Mouse (Mus musculus) ES-E14 (cell line): Measurements from ENCODE around the gene Gpr107. TPM values are rescaled to one million over a fixed set of nuclear protein-coding genes. Genes with fewer than 3 reads are reported as not detected.
A peak's percentile ranks its signal among the peaks of the same experiment; 100 is the strongest.

Experiments used
- DNase-seq: peaks from one replicate; pipeline ENCODE4 v3.0.0-alpha.2; 2013; ENCODE audit warnings: low read depth, low spot score
- H3K27ac ChIP-seq: 2 replicates; pipeline ENCODE4 v1.5.1; 2012; ENCODE audit warnings: low read depth, mild to moderate bottlenecking, low read length, moderate library complexity, mixed read lengths; ENCODE audit not compliant: poor library complexity, insufficient read depth, severe bottlenecking
- H3K36me3 ChIP-seq: 2 replicates; pipeline ENCODE4 v1.6.1; 2012; ENCODE audit warnings: mild to moderate bottlenecking, low read length, moderate library complexity, mixed read lengths; ENCODE audit not compliant: control insufficient read depth, poor library complexity, insufficient read depth, severe bottlenecking
- H3K4me1 ChIP-seq, 2 experiments: fragments of 150-350 bp in 1 of 2; sonication (generic) in 1 of 2; 2 replicates each; pipeline ENCODE4 v1.6.1; 2012; ENCODE audit warnings: low read length in 2 of 2, mild to moderate bottlenecking in 1 of 2, mixed read lengths in 1 of 2; ENCODE audit not compliant: control insufficient read depth in 2 of 2, insufficient read depth in 2 of 2, poor library complexity in 1 of 2
- H3K4me3 ChIP-seq, 2 experiments: fragments of 150-350 bp in 1 of 2; sonication (generic) in 1 of 2; 2 replicates each; pipeline ENCODE4 v1.5.1; 2012; ENCODE audit warnings: low read length in 2 of 2, low read depth in 1 of 2, mild to moderate bottlenecking in 1 of 2, mixed read lengths in 1 of 2; ENCODE audit not compliant: insufficient read depth in 1 of 2, poor library complexity in 1 of 2, severe bottlenecking in 1 of 2
- H3K9ac ChIP-seq: 2 replicates; pipeline ENCODE4 v1.6.1; 2012; ENCODE audit warnings: low read depth, mild to moderate bottlenecking, low read length, mixed read lengths; ENCODE audit not compliant: poor library complexity, insufficient read depth, severe bottlenecking
- H3K9me3 ChIP-seq: fragments of 150-350 bp; sonication (generic); 2 replicates; pipeline ENCODE4 v1.6.1; 2012; ENCODE audit warnings: low read depth, mild to moderate bottlenecking, low read length; ENCODE audit not compliant: control insufficient read depth, insufficient read depth
- CHD2 ChIP-seq: IDR thresholded peaks from 2 replicates; pipeline ENCODE4 v1.6.1; 2014; ENCODE audit warnings: mild to moderate bottlenecking, low read depth, low read length, inconsistent platforms
- HCFC1 ChIP-seq: IDR thresholded peaks from 2 replicates; pipeline ENCODE4 v1.6.1; 2012; ENCODE audit warnings: low read length, inconsistent platforms, borderline replicate concordance; ENCODE audit not compliant: insufficient read depth
- MAFK ChIP-seq: IDR thresholded peaks from 2 replicates; pipeline ENCODE4 v1.6.1; 2014; ENCODE audit warnings: mild to moderate bottlenecking, low read depth, low read length, inconsistent platforms; ENCODE audit not compliant: insufficient read depth
- ZC3H11A ChIP-seq: IDR thresholded peaks from 2 replicates; pipeline ENCODE4 v1.6.1; 2012; ENCODE audit warnings: low read depth, mild to moderate bottlenecking, inconsistent platforms, low read length, borderline replicate concordance
- ZNF384 ChIP-seq: IDR thresholded peaks from 2 replicates; pipeline ENCODE4 v1.6.1; 2012; ENCODE audit warnings: low read depth, low read length, inconsistent platforms
- in situ Hi-C, 2 experiments: fragments of 600-800 bp; cut with MboI; formaldehyde crosslinking; loops; one replicate each; pipeline ENCODE4 v1.15.1; 2025; ENCODE audit warnings: low sequenced_read_pairs in 2 of 2, inconsistent platforms in 1 of 2; ENCODE audit not compliant: unreplicated experiment in 2 of 2
- total RNA-seq: library from RNA; depleted of rRNA; stranded (reverse); fragments of 300-350 nt; gene quantifications from 2 replicates; pipeline ENCODE4 v1.2.3, GENCODE M21; 2012

The Gpr107 gene
- total RNA-seq, 1 experiment, result 111 TPM

DNA sequence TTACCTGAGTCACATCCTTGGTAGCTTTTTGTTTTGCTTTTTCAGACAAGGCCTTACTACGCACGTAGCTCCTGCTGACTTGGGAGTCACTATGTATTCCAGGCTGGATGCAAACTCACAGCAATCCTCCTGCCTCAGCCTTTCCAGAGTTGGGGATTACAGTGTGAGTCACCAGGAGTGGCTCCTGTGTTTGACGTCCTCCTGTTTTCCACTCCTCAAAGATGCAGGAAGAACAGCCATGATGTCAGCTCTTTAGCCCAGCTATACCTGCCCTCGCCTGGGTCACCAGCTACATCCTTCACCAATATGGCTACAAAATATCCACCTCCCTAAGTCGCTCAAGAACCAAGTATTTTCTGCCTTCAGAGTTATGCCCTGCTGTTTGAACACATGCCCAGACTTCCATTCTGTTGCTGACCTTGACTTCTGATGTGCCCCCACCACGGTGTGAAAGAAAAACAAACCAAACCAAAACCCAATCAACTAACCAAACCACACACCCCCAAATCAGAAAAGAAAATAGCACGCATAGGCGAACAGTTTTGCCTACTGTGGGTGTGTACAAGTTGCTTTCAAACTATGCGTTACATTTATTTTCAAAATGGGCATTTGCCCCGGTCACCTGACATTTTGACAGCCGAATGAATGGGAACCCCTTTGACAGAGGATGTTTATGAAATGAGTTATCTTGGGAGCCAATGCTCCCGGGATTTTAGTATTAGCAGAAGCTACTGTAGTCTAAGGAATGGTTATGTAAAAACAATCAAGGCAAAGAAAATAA, 11.9 kb upstream of the Gpr107 start:
- no peaks in the 10 kb centered on the region for H3K9me3 ChIP-seq
- peaks cover 5 to 30% of the 10 kb centered on the region in 2 experiments for H3K4me1 ChIP-seq
- no peak for DNase-seq
- H3K4me3 ChIP-seq, result peak overlapping the region; percentile 74 to 84; a peak in 3 of 4 replicates
- in situ Hi-C loops, result no loop called here
- H3K27ac ChIP-seq, result no peak overlapping the region
- TF ChIP-seq MAFK, result no peak
- TF ChIP-seq ZNF384, result no peak
- no peak for TF ChIP-seq CHD2
- no peak for TF ChIP-seq ZC3H11A
- TF ChIP-seq HCFC1, result no peak
- peak overlapping the region; percentile 24; the same call in 1 of the 2 replicates for H3K9ac ChIP-seq
- H3K36me3 ChIP-seq, result no peaks in the 10 kb centered on the region

DNA sequence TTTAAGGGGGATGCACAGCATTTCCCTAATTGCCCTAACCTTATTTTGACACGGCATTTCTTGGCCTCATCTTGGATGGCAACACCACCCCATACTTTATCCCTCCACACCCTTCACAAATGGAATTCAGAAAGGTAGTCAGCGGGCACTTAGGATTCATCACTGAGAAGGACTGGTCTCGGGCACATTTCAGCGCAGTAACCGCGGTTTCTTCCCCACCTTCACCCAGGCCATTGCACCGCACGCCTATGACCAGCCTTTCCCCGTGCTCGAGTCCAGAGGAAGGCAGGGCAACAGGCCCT, 11.4 kb upstream of the Gpr107 start:
- H3K36me3 ChIP-seq, result no peaks in the 10 kb centered on the region
- TF ChIP-seq ZNF384, result no peak
- no peak for TF ChIP-seq CHD2
- TF ChIP-seq MAFK, result no peak
- TF ChIP-seq HCFC1, result no peak
- TF ChIP-seq ZC3H11A, result no peak
- H3K9ac ChIP-seq, result peak overlapping the region; percentile 87
- H3K27ac ChIP-seq, result no peak overlapping the region
- peak overlapping the region; percentile 74 to 84 for H3K4me3 ChIP-seq
- H3K4me1 ChIP-seq, result peaks cover 5 to 26% of the 10 kb centered on the region in 2 experiments
- no peak for DNase-seq
- H3K9me3 ChIP-seq, result no peaks in the 10 kb centered on the region
- in situ Hi-C loops, result no loop called here

DNA sequence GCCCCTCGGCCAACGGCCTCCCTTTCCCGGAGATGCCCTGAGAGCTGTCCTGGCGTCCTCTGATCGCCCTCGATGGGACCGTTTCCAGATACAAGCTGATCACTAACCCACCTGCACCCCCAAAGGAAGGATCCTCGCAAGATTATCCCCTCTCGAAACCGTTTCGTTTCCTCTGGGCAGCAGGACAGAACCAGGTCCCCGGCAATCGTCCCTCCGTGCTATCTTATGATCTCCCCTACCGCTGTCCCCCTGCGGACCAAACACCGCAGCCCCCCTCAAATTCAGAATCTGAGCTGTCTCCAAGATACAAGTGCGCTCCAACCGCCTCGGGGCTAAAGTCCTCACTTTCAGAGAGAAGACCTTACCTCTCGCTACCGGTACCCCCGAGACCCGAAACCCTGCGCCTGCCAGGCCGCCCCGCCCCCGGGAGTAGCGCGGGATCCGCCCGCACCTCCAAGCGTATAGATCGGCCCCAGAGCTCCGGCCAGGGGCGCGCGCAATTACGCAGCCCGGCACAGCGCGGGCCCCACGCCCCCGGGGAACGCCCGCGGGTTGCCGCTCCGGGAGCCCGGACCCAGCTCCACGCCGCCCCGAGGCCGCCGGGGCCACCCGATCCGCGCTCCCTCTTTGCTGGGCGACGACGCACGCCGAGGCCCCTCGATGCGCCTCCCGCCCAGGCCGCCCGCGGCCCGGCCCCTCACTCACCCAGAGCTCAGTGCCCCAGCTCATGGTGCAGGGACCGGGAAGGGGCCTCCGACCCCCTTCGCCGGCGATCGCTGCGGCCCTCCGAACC, 10.8 kb upstream of the Gpr107 start:
- no peaks in the 10 kb centered on the region for H3K9me3 ChIP-seq
- peak overlapping the region; percentile 74 to 84 for H3K4me3 ChIP-seq
- H3K36me3 ChIP-seq, result no peaks in the 10 kb centered on the region
- TF ChIP-seq ZC3H11A, result no peak
- TF ChIP-seq CHD2, result no peak
- TF ChIP-seq MAFK, result no peak
- peaks cover 5 to 24% of the 10 kb centered on the region in 2 experiments for H3K4me1 ChIP-seq
- no peak for DNase-seq
- peak overlapping the region; percentile 87 for H3K9ac ChIP-seq
- in situ Hi-C loops, result no loop called here
- no peak overlapping the region for H3K27ac ChIP-seq

DNA sequence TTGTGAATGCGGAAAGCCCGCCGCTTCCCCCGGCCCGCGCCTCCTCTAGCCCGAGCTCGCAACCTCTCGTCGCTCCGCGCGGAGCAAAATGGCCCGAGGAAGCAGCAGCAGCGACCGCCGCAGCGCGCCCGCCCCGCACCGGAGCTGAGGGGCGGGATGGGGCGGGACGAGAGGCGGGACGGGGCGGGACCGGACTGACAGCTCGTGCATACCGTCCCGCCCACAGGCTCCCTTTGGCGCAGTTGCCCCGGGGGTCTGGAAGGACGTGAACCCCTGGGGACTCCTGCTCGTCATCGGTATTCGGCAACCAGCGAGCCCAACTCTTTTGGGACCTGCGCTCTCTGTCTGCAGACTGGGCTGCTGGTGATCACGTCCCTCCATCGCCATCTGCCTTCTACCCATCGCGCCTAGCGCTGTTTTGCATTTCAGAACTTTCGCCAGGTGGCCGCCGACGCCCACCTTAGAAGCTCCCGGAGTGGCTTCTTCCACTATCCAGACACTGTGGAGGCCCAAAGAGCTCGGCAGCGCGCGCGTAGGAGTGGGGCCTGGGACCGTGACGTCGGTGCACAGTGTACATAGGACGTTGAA, 10.2 kb upstream of the Gpr107 start, which contains the start of gene Fnbp1:
Gene Fnbp1 (minus strand): TSS at position 142 of the 588 bp plus-strand sequence.
- Histone ChIP-seq H3K9ac (peak within 1 kb of the TSS; percentile 87), H3K4me1 (peaks cover 2 to 24% of the 10 kb centered on the region in 2 experiments), H3K36me3 (no peaks in the 10 kb centered on the region), H3K4me3 (peak within 1 kb of the TSS; percentile 74 to 84), H3K9me3 (no peaks in the 10 kb centered on the region), H3K27ac (no peak within 1 kb of the TSS)
- no peak for TF ChIP-seq ZNF384
- TF ChIP-seq HCFC1, result 0 out of 2 replicates have a peak, but pooled peaks have one; percentile 17
- DNase-seq, result peak; percentile 81
- in situ Hi-C loops, result no loop called here
